Mouse (Mus musculus): Measurements from ENCODE around the gene Rftn1.

The Rftn1 gene

DNA sequence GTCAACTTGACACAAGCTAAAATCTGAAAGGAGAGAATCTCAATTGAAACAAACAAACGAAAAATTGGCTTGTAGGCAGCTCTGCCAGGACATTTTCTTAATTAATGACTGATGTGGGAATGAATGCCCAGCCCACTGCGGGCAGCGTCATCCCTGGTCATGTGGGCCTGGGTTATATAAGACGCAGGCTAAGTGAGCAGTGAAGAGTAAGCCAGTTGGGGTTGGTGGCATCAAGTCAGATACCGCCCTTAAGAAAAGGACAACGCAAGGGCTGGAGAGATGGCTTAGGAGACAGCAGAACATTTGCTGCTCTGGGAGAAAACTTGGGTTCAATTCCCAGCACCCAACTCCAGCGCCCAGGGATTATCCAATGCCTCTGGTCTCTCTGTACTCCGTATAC, 97.6 kb downstream of the Rftn1 start:
- no peak for DNase-seq (ENCODE audit: low read depth)

DNA sequence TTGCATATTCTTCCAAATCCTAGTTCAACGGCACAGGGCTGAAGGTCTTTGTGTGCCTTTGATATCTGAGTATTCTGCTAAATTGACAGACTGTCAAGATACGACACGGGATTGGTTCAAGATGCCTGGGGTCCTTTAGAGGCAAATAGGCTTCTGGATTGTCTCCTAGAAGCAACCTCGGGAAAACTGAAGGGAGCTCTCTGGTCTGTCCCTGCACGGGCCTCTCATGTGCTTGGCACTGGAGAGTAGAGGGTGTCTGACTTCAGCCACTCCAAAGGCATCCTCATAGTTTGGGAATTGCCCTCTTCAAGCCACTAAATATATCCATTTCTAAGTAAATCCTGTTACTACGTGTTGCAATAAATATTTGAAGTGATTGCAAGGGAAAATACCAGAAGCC, 98.6 kb downstream of the Rftn1 start:
- no peak for DNase-seq (ENCODE audit: low read depth)

DNA sequence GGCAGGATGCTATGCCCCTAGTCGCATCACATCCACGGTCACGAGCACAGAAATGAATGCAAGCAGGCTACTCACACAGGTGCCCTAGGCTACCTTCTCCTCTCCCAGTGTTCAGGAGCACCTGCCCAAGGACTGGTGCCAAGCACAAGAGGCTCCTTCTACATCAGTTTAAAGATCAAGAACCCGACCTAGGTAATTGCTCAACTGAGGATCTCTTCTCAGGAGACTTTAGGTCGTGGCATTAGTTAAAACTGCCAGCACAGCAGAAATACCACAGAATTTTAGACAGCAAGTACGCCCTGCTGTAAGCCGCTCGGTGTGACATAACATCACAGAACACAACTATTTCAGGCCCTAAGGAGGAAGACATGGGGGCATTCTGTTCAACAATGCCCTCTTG, 100.7 kb downstream of the Rftn1 start:
- no peak for DNase-seq (ENCODE audit: low read depth)

DNA sequence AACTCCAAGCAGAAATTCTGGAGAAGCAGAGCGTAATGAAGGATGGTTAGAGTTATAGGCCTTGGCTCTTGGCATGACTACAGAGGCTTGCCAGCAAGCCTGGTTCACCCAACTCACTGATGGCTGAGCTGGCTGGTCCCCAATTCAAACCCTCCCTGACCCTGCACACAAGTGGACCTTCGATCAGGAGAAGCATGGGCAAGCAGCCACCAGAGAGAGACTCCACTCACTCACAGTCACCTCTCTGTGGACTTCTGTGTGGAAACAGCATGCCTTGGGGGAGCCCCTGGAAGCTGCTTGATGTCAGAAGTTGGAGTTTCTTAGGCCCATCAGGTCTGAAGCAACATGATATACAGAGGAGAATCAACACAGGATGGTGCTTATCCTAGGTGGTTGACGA, 102.4 kb downstream of the Rftn1 start:
- DNase-seq (ENCODE audit: low read depth), result no peak

DNA sequence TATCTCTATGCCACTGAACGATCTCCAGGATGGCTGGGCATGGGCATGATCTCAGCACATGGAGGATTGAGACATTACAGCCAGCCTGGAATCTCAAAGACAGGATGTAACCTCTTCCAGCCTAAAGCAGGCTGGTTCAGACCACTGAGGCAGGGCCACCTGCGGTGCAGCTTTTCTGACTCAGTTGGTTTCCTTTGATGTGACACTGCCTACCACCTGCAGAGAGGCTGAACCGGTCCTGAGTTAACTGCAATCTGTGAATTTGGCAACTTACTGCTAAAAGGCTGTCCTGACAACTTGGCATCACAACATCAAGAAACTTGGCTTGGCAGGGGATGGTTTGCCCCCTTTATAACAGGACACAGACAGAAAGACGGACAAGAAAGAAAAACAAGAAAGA, 103.6 kb downstream of the Rftn1 start:
- no peak for DNase-seq (ENCODE audit: low read depth)

DNA sequence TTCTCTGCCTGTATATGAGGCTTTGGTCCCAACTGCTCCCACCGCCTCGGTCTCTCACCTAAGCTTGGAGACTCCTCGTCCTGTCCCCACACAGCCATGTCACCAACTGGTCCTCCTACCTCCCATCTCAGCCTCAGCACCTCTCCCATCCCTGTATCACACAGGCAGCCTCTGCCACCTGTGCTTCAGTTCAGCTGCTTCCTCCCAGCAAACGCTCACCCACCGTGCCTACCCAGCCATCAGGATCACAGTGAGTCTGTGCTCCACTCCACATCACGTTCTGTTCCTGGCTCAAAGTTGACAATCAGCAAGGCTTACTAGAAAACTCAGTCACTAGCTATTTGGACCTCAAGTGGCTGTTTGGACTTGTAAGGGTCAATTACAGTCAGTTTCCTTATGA, 105.8 kb downstream of the Rftn1 start:
- DNase-seq (ENCODE audit: low read depth), result no peak

DNA sequence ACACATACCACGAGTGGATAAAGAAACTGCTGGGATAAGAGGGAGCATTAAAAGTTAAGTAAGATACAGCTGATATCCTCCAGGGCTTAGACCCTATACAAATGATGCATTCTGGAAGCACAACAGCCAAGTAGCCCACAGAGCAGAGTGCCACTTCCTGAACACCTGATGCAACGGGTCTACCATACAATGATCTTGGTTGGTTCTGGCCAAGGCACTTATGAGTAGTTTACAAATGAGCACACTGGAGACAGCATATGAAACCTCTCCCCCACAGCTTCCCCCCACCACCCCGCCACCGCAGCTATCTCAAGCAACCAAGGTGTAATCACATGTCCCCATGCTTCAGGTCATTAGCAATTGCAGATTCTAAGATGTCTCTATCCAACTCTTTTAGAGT, 106.5 kb downstream of the Rftn1 start:
- DNase-seq (ENCODE audit: low read depth), result peak; percentile 55

DNA sequence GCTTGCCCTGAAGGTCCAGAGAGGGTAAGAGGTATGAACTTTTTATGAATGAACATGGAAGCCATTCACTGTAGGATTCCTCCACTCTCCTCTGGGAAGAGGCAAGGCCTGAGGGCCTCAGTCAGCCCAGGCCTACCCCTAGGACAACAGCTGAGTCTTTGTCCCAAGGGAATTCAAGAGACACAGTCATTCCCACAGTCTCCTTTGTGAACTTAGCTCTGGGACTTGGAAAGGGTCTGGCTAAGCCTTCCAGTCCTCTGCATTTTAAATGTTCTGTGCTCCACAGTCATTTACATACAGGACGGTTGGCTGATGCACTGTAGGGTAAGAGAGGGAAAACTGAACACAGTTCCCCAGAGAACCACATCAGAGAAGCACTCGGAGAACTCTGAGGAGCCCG, 107.5 kb downstream of the Rftn1 start:
- no peak for DNase-seq (ENCODE audit: low read depth)

DNA sequence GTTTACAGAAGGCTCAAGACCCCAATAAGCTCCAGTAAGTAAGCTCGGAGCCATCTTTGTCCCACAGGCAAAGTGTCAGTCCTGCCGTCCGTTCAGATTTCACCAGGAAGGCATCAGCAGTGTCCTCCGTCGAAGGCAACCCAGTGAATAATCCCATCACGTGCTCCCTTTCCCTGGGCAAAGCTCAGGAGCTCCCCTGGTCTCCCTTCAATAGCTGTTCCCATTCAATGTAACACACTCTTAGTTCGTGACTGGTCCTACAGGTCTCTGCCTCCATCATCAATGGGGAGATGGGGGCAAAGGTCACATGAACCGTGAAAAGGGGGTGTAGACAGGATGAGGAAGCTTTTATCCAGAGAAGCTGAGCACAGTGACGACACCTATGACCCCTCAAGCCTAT, 108.8 kb downstream of the Rftn1 start:
- no peak for DNase-seq (ENCODE audit: low read depth)

DNA sequence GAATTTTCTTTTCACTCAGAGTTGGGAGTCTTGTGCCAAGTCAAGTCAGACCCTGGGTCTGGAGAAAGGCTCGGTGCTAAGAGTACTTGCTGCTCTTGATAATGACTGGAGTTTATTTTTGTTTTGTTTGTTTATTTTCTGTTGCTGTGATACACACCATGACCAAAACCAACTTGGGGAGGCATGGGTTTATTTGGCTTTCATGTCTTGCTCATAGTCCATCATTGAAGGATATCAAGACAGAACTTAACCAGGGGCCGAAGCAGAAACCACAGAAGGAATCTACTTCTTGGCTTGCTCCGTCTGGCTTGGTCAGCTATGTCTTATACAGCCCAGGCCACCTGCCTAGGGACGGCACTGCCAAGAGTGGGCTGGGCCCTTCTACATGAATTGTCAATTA, 109.5 kb downstream of the Rftn1 start:
- no peak for DNase-seq (ENCODE audit: low read depth)

DNA sequence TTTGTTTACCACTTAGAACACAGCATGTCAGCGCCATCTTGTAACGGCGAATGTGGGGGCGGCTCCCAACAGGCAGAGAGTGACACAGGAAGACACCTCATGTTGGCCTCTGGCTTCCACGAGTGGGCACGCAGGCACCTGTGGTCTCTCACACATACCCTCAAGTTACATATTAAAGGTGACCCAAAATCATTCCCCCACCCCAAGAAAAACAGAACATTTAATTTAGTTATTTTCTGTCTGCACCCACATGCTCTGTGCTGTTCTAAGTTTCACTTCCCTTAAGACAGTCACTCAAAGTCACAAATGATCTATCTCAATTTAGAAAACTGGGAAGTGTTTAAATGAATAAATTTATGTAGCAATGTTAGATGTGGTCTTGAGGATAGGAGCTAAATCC, 111.7 kb downstream of the Rftn1 start:
- DNase-seq (ENCODE audit: low read depth), result no peak

DNA sequence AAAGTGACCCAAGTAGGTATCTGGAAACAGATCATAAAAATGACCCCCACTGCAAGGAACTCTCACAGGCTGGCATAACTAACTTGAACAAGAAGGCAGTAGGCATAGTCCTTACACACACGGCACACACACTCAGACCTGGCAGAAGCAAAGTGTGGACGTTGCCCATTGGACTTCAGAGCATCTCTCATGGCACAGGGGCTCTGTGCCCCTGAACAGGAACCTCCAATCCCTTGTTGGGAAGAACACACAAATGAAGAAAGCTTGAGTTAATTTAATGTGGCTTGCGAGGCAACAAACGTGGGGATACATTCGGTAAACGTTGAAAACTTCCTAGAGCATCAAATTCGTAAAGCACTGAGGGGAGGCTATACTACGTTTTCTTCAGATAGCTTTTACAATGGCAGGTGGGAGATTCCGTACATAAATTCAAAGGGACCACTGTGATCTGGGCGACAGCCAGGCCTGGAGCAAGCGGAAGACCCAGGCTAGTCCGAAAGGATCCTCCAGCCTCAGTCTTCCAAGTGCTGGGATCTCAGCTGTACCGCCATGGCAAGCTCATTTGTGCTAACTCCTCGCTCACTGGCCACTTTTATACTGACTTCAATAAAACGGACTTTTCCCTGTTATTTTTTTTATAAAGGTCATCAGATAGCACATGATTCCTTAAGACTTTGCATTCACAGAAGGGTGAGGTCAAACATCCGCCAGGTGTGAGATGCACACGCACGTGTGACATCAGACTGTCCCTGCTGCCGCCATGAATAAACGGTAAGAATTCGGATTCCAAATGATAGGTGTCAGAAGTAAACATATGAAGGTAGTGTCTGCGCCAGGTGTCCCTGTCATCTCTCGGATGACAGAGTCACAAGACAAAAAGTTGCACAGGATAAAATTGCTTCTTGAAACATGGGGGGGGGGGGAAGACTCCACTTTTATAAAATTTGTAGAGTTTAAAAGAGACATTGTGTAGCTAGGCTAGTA, 117.2 kb downstream of the Rftn1 start:
- no peak for DNase-seq (ENCODE audit: low read depth)

DNA sequence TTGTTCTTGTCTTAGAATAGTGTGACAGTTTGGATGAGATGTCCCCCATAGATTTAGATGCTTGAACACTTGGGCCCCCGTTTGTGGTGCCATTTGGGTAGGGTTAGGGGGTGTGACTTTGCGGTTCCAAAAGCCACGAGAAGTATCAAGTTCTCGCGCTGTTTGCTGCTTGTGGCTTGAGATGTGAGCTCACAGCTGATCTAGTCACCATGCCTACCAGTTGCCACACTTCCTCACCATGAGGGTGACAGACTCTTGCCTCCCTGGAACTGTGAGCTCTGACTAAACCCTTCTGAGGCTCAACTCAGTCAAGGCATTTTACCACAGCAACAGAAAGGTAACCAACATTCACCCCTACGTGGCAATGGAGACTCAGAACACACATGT, 118.9 kb downstream of the Rftn1 start:
- DNase-seq (ENCODE audit: low read depth), result peak; percentile 79

DNA sequence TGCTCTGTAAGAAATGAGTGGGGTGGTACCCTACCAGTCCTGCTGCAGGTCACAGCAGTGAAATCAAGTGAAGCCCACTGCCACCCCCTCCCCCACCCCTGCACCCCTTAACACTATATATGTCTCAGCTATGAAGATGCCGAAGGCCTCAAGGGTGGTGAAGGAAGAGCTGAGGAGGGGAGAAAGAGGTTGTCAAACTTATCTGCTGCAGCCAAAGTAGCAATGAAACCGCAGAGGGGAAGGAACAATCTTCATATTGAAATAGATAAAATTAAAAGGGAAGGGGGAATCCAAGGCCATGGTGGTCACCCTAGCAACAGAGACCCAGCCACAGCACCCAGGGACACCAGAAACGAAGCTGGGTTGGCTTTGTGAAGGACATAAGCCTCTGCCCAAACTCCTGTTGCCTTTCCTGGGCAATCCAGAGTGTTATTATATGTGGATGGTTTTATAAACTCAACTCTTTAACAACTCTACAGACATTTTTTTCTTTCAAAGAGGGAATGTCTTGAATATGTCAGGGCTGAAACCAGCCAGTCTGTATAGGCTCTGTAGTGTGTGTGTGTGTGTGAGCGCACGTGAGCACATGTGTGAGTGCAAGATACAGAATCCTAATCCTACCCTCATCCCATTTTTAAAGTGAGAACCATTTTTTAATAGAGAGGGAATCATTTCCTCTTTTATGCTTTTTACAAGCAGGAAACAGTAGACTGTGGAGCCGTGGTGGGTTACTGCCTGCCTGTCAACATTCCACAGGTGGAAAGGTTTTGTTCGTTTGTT, 119.5 kb downstream of the Rftn1 start:
- DNase-seq (ENCODE audit: low read depth), result peak; percentile 20

DNA sequence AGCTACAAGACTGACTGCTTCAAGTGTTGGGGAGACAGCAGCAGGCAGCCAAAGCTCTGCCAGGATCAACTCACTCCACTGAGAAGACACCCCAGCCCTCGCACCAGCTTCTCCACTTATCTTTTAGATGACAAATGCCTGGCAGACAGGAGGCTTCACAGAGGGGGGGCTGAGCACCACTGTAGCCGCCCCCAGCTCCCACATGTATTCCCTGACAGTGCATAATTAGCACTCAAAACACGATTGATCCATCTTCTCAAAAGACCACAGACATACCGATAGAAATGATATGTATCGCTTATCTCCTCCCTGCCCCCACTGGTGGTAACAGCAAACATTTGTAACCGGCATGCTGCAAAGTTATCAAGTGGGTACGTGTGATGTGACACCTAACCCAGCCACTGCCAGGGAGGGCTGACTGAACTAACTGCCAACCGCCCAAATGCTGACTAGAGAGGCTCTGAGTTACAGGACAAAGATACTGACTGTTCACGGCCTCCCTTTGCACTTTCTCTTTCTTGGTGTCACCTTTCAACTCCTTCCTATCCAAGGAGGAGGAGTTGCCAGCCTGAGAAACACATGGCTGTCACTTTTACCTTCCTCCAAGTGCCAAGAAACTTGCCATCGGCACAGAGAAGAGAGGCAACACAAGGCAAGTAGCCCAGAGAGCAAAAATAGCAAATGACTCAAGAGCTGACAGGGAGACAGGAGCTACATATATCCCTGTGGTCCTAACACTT, 120.4 kb downstream of the Rftn1 start:
- peak; percentile 58 for DNase-seq (ENCODE audit: low read depth)

DNA sequence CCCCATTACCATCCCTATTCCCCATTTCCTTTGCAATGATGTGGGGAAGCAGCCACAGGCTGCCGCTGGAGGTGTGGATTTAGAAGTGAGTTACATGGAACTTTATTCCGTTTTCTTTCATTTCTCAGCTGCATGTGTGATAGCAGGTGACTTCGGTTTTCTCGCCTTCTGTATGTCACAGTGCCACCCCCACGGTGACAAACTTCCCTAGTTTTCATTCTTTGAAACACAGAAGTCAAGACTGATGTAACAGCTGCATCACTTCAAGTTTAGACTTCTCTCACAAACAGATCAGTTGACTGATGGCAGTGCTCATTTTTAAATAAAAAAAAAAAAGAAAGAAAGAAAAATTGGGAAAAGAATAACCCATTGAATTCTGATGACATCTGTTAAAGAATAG, 121.3 kb downstream of the Rftn1 start:
- DNase-seq (ENCODE audit: low read depth), result no peak

DNA sequence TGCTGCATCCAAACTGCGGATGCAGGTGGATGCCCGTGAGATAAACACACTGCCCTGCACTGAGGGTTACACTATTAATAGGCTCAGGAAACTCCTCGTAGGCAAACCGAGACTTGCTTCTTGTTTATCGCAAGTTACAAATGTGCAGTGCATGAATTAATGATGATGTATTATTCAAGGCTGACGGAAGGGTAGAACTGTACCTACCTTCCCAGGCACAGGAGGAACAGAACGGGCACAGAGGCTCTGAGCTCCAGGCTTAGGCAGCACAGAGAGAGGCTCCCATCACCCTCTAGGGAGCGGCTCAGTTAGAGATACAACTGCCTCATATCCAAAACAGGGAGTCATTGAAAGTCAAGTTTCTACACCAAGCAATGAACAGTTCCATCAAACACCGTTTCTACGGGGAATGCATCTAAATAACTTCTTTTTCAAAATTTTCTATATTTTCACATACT, 121.8 kb downstream of the Rftn1 start:
- DNase-seq (ENCODE audit: low read depth), result no peak

DNA sequence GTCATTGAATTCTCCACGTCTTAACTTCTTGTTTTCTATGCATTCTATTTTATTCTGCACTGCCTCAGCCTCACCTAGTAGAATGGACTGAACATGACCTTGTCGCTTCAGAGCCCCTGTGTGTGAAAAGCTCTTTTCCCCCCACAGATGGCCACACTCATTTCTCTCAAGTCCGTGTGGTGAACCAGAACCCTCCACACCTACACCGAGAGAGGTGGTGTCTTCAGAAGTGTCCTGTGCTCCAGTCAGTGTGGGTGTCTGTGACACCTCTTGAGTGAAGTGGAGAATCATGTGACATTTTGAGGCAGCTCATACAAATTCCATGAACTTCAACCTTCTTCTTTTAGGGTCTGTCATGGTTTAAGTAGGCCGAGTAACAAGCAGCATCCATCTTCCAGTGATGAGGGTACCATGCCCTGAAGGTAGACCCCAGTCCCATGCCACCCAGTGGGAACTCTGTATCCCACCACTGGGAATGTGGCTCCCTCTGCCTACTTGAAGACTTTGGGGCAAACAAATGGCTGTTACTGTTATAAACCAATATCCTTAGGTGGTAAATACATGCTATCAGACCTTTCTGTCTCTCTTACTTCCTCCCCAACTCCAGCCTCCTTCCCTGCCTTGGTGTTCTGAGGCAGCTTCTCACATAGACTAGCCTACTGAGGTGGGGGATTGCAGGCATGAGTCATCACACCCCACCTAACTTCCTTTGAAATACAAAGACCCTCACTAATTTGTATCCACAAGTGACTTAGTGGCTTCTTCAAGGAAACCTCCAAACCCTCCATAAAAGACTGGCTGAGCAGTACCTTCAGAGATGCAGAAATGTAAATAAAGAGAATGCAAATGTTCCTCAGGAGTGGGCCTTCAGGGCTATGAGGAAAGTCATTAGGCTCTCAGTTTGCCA, 122.4 kb downstream of the Rftn1 start:
- DNase-seq (ENCODE audit: low read depth), result no peak

DNA sequence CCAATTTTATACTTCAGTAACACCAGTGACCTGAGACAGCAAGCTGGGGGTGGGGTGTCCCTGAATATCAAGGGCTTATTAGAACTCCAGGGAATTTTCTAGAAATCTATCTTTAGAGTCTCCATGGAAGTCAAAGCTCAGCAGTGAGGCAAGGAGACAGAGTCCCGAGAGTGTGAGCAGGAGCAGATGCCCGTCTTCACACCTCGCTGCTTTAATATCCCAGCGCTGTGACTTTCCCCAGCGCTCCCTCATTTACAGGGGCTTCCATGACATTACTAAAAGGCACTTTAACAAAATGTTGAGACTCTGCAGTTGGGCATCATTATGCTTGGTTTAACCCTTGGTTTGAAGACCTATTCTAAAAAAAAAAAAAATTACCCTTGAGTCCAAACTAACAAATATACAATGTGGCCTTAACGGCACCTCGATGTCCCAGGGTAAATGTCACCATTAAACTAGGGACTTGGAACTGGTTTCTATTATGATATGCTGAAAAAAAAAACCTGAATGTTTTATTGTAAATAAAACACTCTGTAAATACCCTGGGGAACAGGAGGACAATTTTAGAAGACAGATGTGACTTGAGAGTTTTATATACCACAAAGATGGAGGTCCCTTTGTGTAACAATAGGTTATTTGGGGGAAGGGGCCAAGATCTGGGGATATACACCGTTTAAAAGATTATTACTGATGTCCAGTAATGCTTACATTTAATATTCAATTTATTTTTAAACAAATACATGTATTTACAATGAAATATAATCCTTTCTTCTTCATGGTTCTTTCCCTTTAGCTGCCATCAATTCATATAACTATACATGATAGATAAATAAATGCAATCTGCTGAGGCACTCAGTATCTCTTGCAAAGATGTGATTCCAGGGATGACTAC, 123.4 kb downstream of the Rftn1 start:
- no peak for DNase-seq (ENCODE audit: low read depth)
